Mouse (Mus musculus) brown adipose tissue, adult 24 weeks (tissue): ENCODE data around the gene Sptbn1. TPM values are rescaled to one million over a fixed set of nuclear protein-coding genes. Genes with fewer than 3 reads are reported as not detected.
A peak's percentile ranks its signal among the peaks of the same experiment; 100 is the strongest.

Experiments
- H3K27ac ChIP-seq: fragments of 200-500 bp; replicated peaks from 2 replicates; pipeline ENCODE4 v1.5.1; 2012; ENCODE audit warnings: low read depth, mild to moderate bottlenecking, low read length
- H3K4me1 ChIP-seq: fragments of 200-500 bp; 2 replicates; pipeline ENCODE4 v1.6.1; 2012; ENCODE audit warnings: low read length, mixed read lengths; ENCODE audit not compliant: control insufficient read depth, insufficient read depth, insufficient read length
- H3K4me3 ChIP-seq: fragments of 200-500 bp; 2 replicates; pipeline ENCODE4 v1.5.1; 2012; ENCODE audit warnings: low read depth, mild to moderate bottlenecking, low read length, moderate library complexity; ENCODE audit not compliant: insufficient read depth
- polyA plus RNA-seq: library from polyadenylated mRNA; stranded (reverse); fragments of >200 nt; gene quantifications from 2 replicates; pipeline ENCODE4 v1.2.4, GENCODE M21; 2012; ENCODE audit not compliant: missing spikeins, insufficient read depth, insufficient read length

Sptbn1 gene
- polyA plus RNA-seq, 1 experiment, result 225 TPM

- Histone ChIP-seq H3K27ac (peak overlapping the region; percentile 91), H3K4me1 (peaks cover 46% of the 10 kb centered on the region), H3K4me3 (no peak overlapping the region)
Measured at GRCm38 (mm10) chr11:30161173-30161650, 106.8 kb downstream of the Sptbn1 start.

DNA sequence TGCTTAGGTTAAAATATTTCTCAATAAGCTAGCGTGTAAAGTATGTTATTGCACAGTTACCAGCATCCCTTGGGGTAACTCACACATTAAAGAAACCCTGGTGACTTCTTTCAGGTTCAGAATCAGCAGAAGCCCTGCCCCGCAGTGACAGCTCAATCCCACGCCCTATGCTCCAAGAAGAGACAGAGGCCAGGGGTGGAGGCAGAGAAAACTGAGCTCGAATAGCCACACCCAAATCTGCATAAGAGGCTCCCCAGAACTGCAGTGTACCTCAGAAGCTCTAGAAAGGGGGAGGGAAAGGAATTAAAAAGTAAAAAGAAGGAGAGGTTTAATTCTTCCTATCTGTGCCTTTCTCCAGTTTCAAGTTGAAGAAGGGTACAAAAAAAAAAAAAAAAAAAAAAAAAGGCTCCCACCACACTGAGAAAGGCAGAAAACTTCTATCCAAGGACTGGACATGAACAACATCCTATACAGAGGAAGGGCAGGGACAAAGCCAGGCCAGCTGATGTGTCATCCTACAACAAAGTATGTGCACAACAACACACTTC, 107.3 kb downstream of the Sptbn1 start:
- Histone ChIP-seq H3K27ac (peak overlapping the region; percentile 91), H3K4me1 (peaks cover 48% of the 10 kb centered on the region), H3K4me3 (no peak overlapping the region)

- H3K4me3 ChIP-seq, result no peak overlapping the region
- H3K4me1 ChIP-seq, result peaks cover 44% of the 10 kb centered on the region
- peak overlapping the region; percentile 13 for H3K27ac ChIP-seq
Measured at GRCm38 (mm10) chr11:30159545-30160255, 108.3 kb downstream of the Sptbn1 start.

GRCm38 (mm10) chr11:30158028-30158700, 109.8 kb downstream of the Sptbn1 start:
- Histone ChIP-seq H3K4me3 (no peak overlapping the region), H3K27ac (peak overlapping the region; percentile 53; the same call in 1 of the 2 replicates), H3K4me1 (peaks cover 43% of the 10 kb centered on the region)

- Histone ChIP-seq H3K4me1 (peaks cover 29% of the 10 kb centered on the region), H3K27ac (peak overlapping the region; percentile 54; the same call in 1 of the 2 replicates), H3K4me3 (no peak overlapping the region)
Measured at GRCm38 (mm10) chr11:30155887-30156286, 112.1 kb downstream of the Sptbn1 start.

GRCm38 (mm10) chr11:30154980-30155379, 113.0 kb downstream of the Sptbn1 start:
- Histone ChIP-seq H3K4me3 (no peak overlapping the region), H3K4me1 (peaks cover 28% of the 10 kb centered on the region), H3K27ac (no peak overlapping the region)

- H3K27ac ChIP-seq, result peak overlapping the region; percentile 63; the same call in 1 of the 2 replicates
- H3K4me1 ChIP-seq, result peaks cover 11% of the 10 kb centered on the region
- H3K4me3 ChIP-seq, result no peak overlapping the region
Measured at GRCm38 (mm10) chr11:30148888-30149287, 119.1 kb downstream of the Sptbn1 start.

DNA sequence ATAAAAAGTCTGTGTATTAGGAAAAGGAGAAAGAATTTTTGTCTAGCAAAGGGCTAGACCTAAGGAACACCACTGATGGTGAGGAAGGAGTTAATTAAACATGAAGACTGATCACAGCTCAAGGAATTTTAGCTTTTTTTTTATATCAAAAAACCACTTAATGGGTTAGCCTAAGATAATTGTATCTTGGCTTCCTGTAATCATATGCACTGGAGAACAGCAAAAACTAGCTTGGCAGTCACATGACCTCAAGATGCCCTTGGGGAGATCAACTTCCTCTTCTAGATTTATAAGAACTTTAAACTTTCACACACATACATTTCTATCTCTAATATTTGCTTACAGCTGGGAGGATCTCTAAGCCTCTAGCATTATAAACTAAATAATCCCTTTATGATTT, 119.6 kb downstream of the Sptbn1 start:
- Histone ChIP-seq H3K27ac (no peak overlapping the region), H3K4me1 (peaks cover 10% of the 10 kb centered on the region), H3K4me3 (no peak overlapping the region)

GRCm38 (mm10) chr11:30147882-30148281, 120.1 kb downstream of the Sptbn1 start:
- Histone ChIP-seq H3K27ac (no peak overlapping the region), H3K4me3 (no peak overlapping the region), H3K4me1 (peaks cover 10% of the 10 kb centered on the region)

- H3K27ac ChIP-seq, result peak overlapping the region; percentile 30
- no peak overlapping the region for H3K4me3 ChIP-seq
- H3K4me1 ChIP-seq, result 0 out of 2 replicates have a peak, but pooled peaks cover 2% of the 10 kb centered on the region
Measured at GRCm38 (mm10) chr11:30143090-30143489, 124.9 kb downstream of the Sptbn1 start.

GRCm38 (mm10) chr11:30139165-30139826, 128.7 kb downstream of the Sptbn1 start:
- H3K4me1 ChIP-seq, result no peaks in the 10 kb centered on the region
- H3K4me3 ChIP-seq, result no peak overlapping the region
- H3K27ac ChIP-seq, result peak overlapping the region; percentile 36; the same call in 1 of the 2 replicates

DNA sequence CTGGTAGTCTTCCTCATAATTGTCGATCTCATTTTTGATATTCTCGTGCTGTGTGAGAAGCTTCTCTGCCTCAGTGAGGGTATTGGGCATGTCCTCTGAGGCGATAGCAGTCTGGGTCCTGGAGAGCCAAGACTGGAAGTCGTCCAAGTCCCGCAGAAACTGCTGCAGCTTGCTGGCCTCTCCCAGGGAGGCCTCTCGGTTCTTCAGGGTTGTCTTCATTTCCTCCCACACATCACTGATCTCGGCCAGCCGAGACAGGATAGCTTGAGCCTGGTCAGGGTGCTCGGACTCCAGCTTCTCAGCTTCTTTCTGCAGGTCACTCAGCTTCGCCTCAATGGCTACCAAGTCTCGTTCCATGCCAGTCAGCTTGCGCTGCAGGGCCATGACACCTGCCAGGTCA, 130.9 kb downstream of the Sptbn1 start:
- Histone ChIP-seq H3K27ac (no peak overlapping the region), H3K4me1 (no peaks in the 10 kb centered on the region), H3K4me3 (no peak overlapping the region)

GRCm38 (mm10) chr11:30134058-30134457, 133.9 kb downstream of the Sptbn1 start:
- 0 out of 2 replicates have a peak overlapping the region, but pooled peaks have one; percentile 16 for H3K27ac ChIP-seq
- H3K4me1 ChIP-seq, result no peaks in the 10 kb centered on the region
- H3K4me3 ChIP-seq, result no peak overlapping the region

GRCm38 (mm10) chr11:30132581-30132980, 135.4 kb downstream of the Sptbn1 start:
- Histone ChIP-seq H3K4me1 (no peaks in the 10 kb centered on the region), H3K27ac (no peak overlapping the region), H3K4me3 (no peak overlapping the region)

- H3K27ac ChIP-seq, result no peak overlapping the region
- H3K4me3 ChIP-seq, result no peak overlapping the region
- no peaks in the 10 kb centered on the region for H3K4me1 ChIP-seq
Measured at GRCm38 (mm10) chr11:30131640-30132039, 136.3 kb downstream of the Sptbn1 start.
